Mouse (Mus musculus) inflammation-experienced regulatory T-cells, adult 6 months (primary cell): ENCODE data around the gene N4bp2l1. TPM values are rescaled to one million over a fixed set of nuclear protein-coding genes. Genes with fewer than 3 reads are reported as not detected.

Experiments used
- ATAC-seq: one replicate; pipeline ENCODE4 v1.8.0; 2017
- polyA plus RNA-seq, 3 experiments: library from polyadenylated mRNA; unstranded; fragments of 100-300 nt; shearing (Covaris generic); gene quantifications; one replicate each; pipeline ENCODE4 v1.2.1; 2017

Gene N4bp2l1
- polyA plus RNA-seq, 3 experiments from 2014 or later, result 46.9 to 61.2 (median 57.9) TPM

DNA sequence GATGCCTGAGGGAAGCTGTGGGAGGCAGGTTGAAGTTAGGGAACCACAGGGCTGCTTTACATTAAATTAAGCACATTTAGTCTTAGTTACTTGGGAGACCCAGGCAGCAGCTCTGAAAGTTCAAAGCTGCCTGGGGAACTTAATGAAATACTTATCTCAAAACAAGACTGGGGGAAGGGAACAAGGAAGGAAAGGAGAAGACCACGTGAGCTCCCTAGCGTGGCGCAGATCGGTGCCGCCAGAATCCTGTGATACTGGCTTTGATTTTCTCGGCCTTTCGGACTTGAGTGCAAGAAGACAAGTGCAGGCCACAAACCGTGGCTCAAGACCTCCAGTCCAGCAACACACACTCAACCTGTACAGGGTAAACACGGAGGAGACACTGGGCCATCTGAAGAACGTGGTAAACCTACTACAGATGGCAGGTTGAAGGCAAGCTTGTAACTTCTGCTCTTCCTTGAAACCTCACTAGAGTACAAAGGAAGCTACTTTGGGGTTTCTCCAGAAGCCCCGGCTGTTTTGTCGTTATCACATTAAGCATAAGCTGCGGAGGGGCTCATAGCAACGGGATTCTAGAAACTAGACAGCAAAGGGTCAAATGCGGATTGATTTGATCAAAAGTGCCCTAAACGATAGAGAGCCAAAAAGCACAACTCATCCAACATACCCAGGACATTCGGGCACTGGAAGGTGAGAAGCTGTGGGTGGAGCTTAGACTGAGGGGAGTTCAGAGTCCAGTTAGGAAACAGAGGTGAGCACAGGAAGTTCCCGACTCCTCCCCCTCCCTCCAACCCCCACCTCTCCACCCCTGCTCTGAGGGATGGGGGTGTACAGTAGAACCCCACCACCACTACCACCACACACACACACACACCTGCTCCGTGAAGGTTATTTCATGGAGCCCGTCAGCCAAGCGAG lies 1.5 kb upstream of the N4bp2l1 start:
- no peak for ATAC-seq

DNA sequence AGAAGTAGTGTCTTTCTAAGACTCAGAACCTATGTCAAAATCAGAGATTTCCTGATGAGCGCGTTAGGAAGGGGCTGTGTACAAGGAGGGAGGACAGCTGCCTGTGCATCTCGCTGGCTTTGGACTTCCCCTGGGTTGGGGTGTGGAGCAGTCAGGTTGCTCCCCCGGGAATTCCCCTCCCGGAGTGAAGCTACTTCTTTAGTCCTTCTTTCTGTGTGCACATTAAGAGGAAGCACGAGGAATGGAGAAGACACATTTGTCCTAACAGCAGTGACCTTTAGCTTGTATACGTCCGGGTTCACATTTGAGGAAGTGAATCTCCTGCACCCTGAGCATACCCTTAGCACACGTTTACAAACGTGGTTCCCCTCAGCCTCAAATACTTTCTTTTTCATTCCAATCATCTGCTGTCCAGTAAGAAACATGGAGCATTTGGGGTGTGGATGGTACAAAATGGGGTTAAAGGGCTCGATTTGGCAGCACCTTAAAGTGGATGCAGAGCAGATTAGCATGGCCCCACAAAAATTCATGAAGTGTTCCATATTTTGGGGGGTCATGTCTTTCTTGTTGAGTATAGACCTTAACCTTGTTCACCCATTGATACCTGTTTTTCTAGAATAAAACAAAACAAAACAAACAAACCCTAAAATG lies 1.5 kb downstream of the N4bp2l1 start:
- peak; percentile 5 for ATAC-seq

DNA sequence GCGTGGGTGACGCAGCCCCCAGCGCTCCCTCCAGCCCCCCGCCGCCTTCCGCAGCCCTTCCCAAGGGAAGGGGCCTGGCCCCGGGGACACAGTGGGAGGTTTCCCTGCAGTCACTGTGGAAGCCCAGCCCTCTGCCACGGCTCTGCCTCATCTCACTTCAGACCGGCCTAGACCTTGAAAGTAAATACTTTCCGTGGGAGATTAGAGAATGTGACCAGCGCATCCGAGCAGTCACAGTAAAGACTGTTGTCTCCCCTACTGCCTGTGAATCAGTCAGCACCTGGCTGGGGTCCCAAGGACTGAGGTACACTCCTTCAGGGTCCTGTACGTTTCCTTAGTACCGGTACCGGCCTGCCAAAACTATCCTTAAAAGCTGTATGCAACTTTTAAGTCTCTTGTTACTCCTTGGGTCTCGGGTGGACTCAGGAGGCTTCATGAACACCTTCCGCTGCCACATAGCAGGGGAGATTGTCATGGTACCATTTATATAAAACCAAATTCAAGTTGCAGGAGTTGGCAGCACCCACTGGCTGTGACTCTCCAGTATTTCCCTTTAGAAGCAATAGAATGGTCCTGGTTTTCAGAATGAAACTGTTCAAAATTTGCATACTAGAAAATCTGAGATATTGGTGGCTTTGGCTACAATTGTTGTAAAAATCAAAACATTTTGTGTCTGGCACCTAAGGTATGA lies 2.2 kb downstream of the N4bp2l1 start:
- peak; percentile 4 for ATAC-seq

DNA sequence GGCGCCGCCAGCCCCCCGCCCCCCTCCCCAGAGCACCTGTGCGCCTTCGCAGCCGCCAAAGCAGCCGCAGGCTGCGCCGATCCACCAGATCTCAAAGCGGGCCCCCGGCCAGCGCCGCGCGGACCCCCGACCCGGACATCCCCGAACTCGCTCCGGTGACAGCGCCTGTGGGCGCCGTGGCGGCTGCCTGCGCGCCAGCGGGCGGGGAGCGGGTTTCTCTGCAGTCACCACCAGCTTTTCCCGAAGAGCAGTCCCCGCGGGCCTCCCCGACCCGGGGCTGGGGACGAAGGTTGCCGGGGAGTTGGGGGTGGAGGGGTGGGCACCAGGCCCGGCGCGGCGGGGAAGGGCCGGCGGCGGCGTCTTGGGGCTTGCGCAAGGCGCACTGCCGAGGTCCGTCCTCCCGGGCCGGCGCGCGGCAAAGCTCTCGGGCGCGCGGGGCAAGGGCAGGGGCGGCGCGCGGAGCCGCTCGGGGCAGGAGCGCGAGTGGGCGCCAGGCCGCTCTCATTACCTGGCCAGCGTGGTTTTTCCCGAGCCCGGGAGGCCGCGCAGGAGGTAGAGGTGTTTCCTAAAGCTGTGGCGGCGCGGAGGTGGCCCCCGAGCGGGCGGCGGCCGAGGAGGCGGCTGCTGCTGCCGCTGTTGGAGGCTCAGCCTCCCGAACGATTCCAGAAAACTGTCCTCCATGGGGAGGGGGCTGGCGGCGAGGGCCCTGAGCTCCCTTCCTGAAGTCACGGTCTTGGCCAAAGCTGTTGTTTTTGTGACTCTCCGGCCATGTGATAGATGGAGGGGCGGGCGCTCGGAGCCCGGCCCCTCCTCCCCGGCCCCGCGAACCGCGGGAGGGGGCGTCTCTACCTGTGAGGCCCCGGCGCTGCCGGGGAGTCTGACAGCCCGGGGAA lies 3.0 kb downstream of the N4bp2l1 start:
- ATAC-seq, result peak; percentile 45

DNA sequence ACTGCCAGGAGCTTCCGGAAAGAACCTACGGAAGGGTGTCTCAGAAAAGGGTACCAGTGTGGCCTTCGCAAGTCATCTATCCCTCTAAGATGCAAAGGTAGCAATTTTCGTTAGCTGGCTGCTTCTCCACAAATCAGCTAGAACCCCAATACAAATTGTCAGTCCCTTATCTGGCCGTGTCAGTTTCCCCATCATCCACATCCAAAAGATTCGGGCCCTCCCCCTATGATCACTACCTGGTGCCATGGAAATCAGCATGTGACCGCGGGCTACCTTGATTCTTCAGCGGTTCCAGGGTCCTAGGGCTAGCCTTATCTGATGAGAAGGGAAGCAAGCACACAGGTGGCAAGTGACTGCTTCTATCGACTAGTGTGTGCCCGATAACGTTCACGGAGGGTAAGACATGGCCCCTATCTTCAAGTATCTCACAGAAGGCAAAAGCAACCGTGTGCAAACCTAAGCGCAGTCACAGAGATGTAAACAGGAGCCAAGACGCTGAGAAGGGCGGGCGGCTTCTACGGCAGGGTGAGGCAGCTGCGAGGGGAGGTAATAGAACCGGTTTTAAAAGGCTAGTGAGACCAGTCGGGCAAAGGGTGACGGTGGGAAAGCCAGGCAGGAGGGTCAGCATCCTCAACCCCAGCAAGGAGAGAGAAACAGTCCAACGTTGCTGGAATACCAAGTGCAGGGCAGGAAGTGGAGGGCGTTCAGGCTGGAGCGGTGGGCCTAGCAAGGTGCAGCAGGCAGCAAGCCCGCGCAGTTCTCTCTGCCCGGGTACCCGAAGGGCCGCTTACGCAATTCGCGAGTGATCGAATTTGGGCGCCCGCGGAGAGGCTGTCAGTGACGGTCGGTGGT lies 3.9 kb downstream of the N4bp2l1 start:
- ATAC-seq, result peak; percentile 38

DNA sequence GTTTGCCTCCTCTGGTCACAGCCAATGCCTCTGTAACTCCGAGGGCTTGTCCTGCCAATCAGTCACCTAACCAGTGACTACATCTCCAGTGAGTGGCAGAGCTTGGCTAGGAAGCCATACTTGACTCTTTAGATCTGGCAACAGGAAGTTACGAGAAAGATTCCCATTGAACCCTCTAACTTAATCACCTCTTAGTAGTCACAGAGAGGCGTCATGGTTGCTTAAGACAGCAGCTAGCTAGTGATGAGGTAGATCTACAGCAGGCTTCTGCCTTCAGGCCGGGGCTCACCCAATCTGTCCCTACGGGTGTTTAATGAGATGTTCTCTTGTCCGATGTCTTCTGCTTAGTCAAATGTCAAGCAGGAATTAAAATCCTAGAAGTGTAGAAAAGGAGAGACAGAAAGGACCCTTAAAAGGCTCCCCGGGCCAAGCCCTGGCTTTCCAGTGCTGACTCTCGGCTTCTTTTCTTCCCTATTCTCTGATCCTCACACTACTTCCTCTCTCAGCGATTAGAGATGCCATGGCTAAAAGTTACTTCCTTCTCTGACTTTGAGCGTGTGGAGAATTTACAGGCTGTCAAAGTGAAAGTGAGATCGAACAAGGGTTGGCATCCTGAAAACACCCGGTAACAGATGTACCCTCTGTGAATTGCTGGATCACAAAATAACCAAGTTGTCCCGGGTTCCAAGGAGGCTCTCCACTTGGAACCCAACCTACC lies 4.6 kb downstream of the N4bp2l1 start:
- peak; percentile 53 for ATAC-seq

DNA sequence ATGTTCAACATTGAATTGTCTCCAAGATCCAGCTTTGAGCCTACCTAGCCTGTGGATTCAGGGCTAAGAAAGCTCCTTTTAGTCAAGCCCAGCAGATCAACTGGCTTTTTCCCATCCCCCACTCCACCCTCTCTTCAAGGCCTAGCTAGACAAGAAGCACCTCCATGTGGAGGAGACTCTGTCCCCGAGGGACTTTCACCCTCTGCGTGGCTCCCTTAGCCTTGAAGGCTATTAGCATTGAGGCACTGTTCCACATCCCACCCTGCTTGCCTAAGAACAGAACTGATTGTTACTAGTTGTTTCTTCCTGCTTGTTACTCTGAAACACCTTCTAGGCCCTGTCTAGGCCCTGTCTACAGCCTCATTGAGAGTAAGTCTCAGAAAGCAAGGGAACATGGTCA lies 7.0 kb downstream of the N4bp2l1 start:
- no peak for ATAC-seq

DNA sequence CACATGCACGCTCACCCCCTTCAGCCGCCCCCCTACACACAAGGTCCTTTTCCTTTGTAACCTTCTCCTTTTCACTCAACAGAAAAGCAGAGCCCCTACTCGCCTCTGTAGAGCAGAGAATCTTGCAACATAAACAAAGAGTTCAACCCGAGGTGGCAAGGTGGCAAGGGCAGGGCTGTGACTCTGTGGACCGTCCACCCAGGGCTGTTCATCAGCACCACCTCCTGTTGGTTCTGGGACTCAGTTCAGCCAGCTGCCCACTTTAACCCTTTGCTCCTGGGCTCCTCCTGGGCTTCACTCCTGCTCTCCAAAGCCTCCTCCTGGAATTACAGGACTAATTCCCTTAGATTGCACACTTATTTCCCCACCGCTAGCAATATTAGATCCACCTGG lies 12.7 kb downstream of the N4bp2l1 start:
- ATAC-seq, result no peak

DNA sequence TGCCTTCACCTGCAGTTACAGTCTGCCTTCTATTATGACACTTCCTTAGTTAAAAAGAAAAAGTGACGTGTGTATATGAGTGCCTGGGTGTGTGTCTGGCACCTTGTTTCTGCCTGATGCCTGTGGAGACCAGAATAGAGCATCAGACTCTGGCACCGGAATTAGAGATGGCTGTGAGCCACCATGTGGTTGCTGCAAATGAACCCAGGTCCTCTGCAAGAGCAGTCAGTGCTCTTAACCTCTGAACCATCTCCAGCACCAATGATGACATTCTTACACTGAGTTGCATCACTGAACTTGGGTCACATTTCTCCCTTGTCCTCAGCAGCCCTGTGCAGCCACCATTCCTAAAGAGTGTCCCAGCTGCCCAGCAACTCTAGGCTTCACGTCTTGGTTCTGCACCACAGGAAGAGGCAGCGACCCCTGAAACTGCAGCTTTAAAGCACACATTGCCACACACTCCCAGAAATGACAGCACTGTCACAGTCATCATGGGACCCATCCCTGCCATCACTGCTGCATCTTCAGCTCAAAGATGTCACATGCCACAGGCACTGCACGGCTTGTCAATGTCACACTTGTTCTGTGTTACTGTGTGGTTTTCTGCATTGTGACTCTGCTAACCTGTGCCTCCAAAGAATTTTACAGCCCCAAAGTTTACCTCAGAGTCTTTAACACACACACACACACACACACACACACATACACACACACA lies 13.2 kb downstream of the N4bp2l1 start:
- no peak for ATAC-seq

DNA sequence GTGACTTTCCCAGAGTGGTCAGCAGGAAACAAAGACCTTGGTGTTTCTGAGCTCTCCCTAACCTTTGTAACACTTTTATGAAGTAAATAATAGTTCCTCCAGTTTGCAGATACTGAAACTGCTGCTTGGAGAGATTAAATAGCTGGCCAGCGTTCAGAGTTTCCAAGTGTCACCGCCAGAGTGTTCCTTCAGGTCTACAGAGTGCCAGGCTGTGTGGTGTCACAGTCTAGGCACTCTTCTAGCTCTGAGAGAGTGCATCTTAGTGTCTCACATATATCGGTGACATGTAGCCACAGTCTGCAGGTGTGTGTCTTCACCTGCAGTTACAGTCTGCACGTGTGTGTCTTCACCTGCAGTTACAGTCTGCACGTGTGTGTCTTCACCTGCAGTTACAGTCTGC lies 13.8 kb downstream of the N4bp2l1 start:
- no peak for ATAC-seq

DNA sequence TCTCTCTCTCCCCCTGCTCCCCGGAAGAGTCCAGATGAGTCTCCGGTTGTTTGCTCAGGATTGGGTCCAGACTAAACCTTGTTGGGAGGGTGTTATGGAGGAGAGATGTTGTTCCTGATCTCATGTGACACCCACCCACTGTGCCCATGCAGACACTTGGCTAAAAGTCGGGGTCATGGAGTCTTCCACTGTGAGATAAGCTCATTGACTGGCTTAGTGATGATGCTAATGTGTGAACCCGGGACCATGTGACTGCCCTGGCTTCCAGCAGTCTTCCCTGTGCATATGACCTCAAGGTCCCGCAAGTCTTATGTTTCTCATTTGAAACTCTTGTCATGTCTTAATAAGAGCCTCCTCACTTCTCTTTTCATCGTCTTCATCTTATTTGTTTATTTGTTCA lies 15.8 kb downstream of the N4bp2l1 start:
- no peak for ATAC-seq

DNA sequence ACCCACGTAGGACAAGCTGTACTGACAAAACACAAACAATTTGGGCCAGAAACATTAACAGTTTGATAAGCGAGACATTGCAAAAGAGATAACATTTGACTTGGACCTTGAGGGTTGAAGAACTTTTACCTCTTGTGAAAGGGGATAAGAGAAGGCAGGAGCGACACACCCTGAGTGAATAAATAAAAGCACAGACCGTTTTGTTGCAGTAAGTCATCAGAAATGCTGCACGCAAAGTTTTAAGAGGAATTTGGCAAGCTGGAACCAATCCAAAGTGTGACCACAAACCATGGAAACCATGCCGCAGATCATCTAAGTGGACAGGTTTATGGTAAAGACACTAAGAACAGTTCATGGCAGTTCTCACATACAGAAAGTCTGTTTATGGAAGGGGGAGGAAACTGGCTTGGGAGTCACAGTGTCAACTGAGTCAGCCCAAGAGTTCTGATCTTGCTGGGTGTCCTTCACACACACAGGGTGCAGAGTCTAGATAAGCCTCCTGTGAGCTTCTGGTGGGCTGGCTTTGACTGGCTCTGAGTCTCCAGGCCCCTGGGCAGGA lies 18.3 kb downstream of the N4bp2l1 start:
- ATAC-seq, result no peak

DNA sequence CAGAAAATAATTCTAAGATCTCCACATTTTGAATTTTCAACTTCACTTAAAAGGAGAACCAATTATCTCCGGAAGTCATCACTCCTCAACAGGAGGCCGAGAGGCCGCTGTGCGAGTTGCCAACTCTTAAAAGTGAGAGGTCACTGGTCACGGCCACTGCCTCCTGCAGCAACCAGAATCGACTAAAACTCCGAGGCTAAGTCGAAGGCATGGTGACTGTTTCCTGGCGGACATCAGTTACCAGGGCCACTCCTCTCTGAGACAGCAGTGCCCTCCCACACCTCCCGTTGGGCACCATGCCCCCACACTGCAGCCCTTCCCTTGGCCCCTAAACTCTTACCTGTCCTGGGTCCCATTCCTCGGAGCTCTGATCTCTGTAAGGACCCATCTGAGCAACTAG lies 20.2 kb downstream of the N4bp2l1 start:
- no peak for ATAC-seq

DNA sequence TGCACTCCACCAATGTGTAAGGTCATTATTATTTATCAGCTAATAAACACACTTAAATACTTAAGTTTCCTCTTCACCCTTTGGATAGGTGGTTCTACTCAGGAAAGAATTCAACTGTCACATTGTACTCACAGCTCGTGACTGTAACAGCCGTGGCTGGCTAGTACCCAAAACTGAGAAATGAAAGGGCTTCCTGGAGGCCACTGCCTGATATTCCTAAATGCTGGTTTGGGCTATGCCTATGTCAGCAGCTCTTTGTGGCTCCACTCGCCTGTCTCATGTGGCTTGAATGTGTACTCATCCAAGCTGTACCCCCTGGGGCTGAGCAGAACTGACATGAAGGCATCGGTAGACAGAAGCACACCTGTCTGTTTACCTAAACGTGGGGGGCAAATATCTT lies 22.1 kb downstream of the N4bp2l1 start:
- no peak for ATAC-seq

DNA sequence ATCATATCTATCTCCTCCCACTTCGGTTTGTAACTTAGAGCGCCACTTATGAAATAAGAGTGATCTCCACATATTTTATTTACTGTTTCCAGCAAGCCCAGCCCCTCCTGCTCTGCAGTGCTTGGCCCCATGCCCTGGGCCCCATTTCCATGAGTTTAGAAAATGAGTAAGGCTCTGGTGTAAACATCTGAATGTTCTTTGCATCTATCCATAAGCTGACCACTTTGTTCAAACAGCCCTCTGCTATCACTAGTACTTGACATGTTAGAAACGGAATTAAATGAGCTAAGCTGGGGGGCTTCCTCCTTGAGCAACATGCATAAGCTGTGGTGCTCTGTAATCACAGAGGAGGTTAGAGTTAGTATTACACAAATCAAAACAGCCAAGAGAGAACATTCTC lies 22.6 kb downstream of the N4bp2l1 start:
- ATAC-seq, result no peak

DNA sequence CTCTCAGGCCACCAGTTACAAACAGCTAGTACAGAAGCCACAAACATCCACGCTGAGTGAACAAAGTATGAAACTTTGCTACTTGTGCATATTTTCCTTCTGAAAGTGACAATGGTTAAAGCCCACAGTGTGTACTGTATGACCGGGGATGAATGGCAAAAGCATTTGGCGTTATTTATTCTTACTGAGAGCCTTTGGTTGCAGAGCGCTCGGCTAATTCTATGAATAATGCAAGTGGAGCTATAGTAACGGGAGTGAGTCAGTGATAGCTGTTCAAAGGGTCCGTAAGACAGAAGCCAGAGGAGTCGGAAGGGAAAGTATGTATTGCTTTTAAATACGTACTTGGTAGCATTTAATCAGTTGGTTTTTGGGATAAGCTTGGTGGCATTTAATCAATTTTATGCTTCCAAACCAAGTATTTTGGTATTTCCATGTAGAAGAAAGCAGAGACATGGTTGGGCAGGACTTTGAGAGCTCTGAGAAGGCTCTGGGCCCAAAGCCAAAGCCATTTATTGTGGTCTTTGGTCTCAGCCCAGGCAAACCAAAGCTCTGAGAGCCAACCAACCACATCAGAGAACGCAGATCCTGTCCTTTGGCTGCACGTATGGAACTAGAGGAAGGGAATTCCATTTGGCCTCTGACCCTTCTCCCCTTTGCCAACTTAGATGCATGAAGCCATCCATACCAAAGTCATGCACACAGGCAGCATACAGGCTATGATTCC lies 26.3 kb downstream of the N4bp2l1 start:
- no peak for ATAC-seq

DNA sequence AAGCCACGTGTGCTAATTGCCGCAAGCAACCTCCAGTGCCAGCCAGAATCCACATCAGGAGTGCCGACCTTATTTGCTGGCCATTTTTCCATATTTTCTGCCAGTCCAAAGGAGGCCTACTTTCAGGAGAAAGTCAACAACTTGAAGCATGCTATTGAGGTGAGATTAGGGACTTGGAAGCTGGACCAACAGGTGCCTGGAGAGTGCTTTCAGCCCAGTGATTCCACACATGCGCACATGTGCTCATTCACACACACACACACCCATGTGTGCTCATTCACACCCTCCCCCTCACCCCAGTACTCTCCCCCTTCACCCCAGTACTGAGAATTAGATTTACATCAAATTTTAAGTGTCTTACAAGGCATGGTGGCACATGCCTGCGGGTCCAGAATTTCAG lies 30.0 kb downstream of the N4bp2l1 start:
- ATAC-seq, result no peak

DNA sequence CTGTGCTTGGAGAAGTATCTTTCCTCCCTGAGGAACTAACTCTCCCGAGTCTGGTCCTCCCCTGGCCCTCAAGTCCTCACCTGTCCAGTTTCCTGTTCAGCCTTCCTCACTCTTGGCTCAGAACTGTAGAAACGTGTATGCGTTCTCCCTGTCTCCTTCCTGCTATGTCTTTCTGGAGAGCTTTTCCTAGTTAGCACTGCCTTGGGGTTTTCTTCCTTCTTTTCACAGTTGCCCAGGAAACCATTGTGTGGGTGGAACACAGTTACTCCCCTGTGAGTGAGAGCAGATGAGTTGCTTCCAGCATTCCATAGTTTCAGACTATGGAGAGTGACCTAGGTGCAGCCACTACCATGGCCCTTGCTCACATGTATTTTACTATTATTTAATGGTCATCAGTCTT lies 30.8 kb downstream of the N4bp2l1 start:
- ATAC-seq, result no peak

DNA sequence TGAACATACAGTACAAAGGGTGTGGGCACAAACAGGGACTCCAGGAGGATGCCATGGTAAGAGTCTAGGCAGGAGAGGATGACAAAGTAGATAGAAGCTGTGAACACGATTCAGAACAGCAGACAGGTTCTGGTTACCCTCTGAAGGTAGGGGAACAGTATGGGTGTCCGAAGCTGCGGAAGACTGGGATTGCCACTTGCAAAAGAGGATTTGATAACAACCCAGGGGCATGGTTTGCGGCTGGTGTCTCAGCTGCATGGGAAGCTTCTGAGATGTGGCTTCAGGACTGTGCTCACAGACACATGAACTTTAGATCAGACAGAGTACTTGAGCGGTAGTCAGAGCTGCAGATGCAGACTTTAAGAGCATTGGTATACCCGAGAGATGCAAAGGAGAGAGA lies 32.6 kb downstream of the N4bp2l1 start:
- ATAC-seq, result no peak
